In genomic region chr2:167752805-167753556, GRCm38 (mm10) we compare ENCODE assay signal across 7 mouse cellular contexts.
DNase-seq lines count a peak whose midpoint lies in the region; ATAC-seq and TF ChIP-seq lines count a peak whose summit lies in the region.

No protein-coding gene starts in this region.

- no peak overlapping the region for H3K9ac ChIP-seq in hindbrain, embryonic 11.5 days (ENCODE audit: low read depth, low read length)
- H3K9ac ChIP-seq in hindbrain, embryonic 14.5 days = no peak overlapping the region
- no peak overlapping the region for H3K9ac ChIP-seq in midbrain, postnatal 0 days (replicated peaks; ENCODE audit: low read length, poor library complexity, severe bottlenecking)

- no peak overlapping the region for H3K27ac ChIP-seq in hindbrain, embryonic 11.5 days (ENCODE audit: low read depth, low read length)
- H3K27ac ChIP-seq in hindbrain, embryonic 14.5 days = no peak overlapping the region
- H3K27ac ChIP-seq in midbrain, postnatal 0 days (ENCODE audit: low read depth, low read length) = no peak overlapping the region

- DNase-seq in hindbrain, embryonic 11.5 days (ENCODE audit: low spot score) = peak; percentile 45
- no peak for DNase-seq in hindbrain, embryonic 14.5 days (ENCODE audit: low spot score)
- peak; percentile 31 for DNase-seq in 416B (ENCODE audit: low read depth)
- DNase-seq in adipocyte (ENCODE audit: low spot score) = peak; percentile 86
- DNase-seq in heart, postnatal 4 days = peak; percentile 49
- DNase-seq in midbrain, postnatal 0 days (ENCODE audit: low spot score) = peak; percentile 68
- no peak for DNase-seq in c-Kit-positive CD71-positive TER-119-positive erythroid progenitor cells, embryonic 14.5 days (ENCODE audit: low spot score)

- no peaks in the 10 kb centered on the region for H3K27me3 ChIP-seq in hindbrain, embryonic 11.5 days (ENCODE audit: control insufficient read depth, insufficient read depth, low read length)
- no peaks in the 10 kb centered on the region for H3K27me3 ChIP-seq in hindbrain, embryonic 14.5 days (ENCODE audit: control insufficient read depth, insufficient read depth, low read length)
- no peaks in the 10 kb centered on the region for H3K27me3 ChIP-seq in midbrain, postnatal 0 days (ENCODE audit: insufficient read depth, low read length)

- WGBS in hindbrain, embryonic 11.5 days = 59% methylated on average over 12 of the region's 12 CpGs
- WGBS in hindbrain, embryonic 14.5 days = 52% methylated on average over 12 of the region's 12 CpGs
- WGBS in midbrain, postnatal 0 days = 58% methylated on average over 12 of the region's 12 CpGs

- TF ChIP-seq CTCF in midbrain, postnatal 0 days (IDR thresholded peaks at IDR 0.05) = no peak

- no peaks in the 10 kb centered on the region for H3K9me3 ChIP-seq in hindbrain, embryonic 11.5 days (ENCODE audit: control insufficient read depth, low read length)
- H3K9me3 ChIP-seq in hindbrain, embryonic 14.5 days (ENCODE audit: control insufficient read depth, low read length) = no peaks in the 10 kb centered on the region
- H3K9me3 ChIP-seq in midbrain, postnatal 0 days (ENCODE audit: low read length) = no peaks in the 10 kb centered on the region

- H3K4me2 ChIP-seq in hindbrain, embryonic 11.5 days (replicated peaks; ENCODE audit: low read depth, low read length) = no peak overlapping the region
- H3K4me2 ChIP-seq in hindbrain, embryonic 14.5 days (replicated peaks) = no peak overlapping the region
- H3K4me2 ChIP-seq in midbrain, postnatal 0 days (ENCODE audit: low read depth, low read length, poor library complexity, severe bottlenecking) = no peak overlapping the region

- H3K4me1 ChIP-seq in hindbrain, embryonic 11.5 days (replicated peaks; ENCODE audit: control insufficient read depth, insufficient read depth, low read length) = no peaks in the 10 kb centered on the region
- H3K4me1 ChIP-seq in hindbrain, embryonic 14.5 days (replicated peaks; ENCODE audit: control insufficient read depth, insufficient read depth, low read length) = no peaks in the 10 kb centered on the region; the same call in 1 of the 2 replicates
- no peaks in the 10 kb centered on the region for H3K4me1 ChIP-seq in midbrain, postnatal 0 days (ENCODE audit: insufficient read depth, low read length)

- H3K4me3 ChIP-seq in hindbrain, embryonic 11.5 days (ENCODE audit: low read depth, low read length) = no peak overlapping the region
- H3K4me3 ChIP-seq in hindbrain, embryonic 14.5 days (replicated peaks; ENCODE audit: low read length) = no peak overlapping the region
- no peak overlapping the region for H3K4me3 ChIP-seq in midbrain, postnatal 0 days (ENCODE audit: low read depth, low read length)

- H3K36me3 ChIP-seq in hindbrain, embryonic 11.5 days (ENCODE audit: control insufficient read depth, insufficient read depth, low read length) = no peaks in the 10 kb centered on the region
- H3K36me3 ChIP-seq in hindbrain, embryonic 14.5 days (replicated peaks; ENCODE audit: control insufficient read depth, insufficient read depth) = no peaks in the 10 kb centered on the region
- no peaks in the 10 kb centered on the region for H3K36me3 ChIP-seq in midbrain, postnatal 0 days (ENCODE audit: insufficient read depth, low read length)

- ATAC-seq in hindbrain, embryonic 11.5 days (ENCODE audit: low FRiP score) = no peak
- ATAC-seq in hindbrain, embryonic 14.5 days (ENCODE audit: low FRiP score) = no peak
- no peak for ATAC-seq in midbrain, postnatal 0 days (ENCODE audit: low FRiP score)

Comparison
In these comparisons a context has a peak if more than half of its experiments do, and no peak if none do; other contexts are left out.
1. DNase-seq: peak in hindbrain, embryonic 11.5 days (single experiment), 416B (single experiment), adipocyte (single experiment), heart, postnatal 4 days (single experiment) and midbrain, postnatal 0 days (single experiment); none in hindbrain, embryonic 14.5 days (single experiment) and c-Kit-positive CD71-positive TER-119-positive erythroid progenitor cells, embryonic 14.5 days (single experiment).